Mouse (Mus musculus) forebrain, embryonic 12.5 days (tissue): ENCODE measurements around the gene Steap4. TPM values are rescaled to one million over a fixed set of nuclear protein-coding genes. Genes with fewer than 3 reads are reported as not detected.
"Not testable (repeated sequence)": the region's sequence is repeated elsewhere in the genome, so short reads cannot be mapped to it uniquely, and the experiment has no call there.

Source experiments
- ATAC-seq: fragments of 200-750 bp; cut with Nextera tagmentation; 2 replicates; pipeline ENCODE4 v1.8.0; 2017; ENCODE audit warnings: moderate TSS enrichment; ENCODE audit not compliant: low FRiP score
- H3K27ac ChIP-seq: fragments of 300-500 bp; sonication (generic); 2 replicates; pipeline ENCODE4 v1.5.1; 2016; ENCODE audit warnings: mild to moderate bottlenecking
- H3K27me3 ChIP-seq: fragments of 300-500 bp; sonication (generic); 2 replicates; pipeline ENCODE4 v1.6.1; 2016; ENCODE audit warnings: mild to moderate bottlenecking
- H3K36me3 ChIP-seq: fragments of 300-500 bp; sonication (generic); replicated peaks from 2 replicates; pipeline ENCODE4 v1.6.1; 2016; ENCODE audit warnings: mild to moderate bottlenecking
- H3K4me1 ChIP-seq: fragments of 300-500 bp; sonication (generic); 2 replicates; pipeline ENCODE4 v1.6.1; 2016
- H3K4me2 ChIP-seq: fragments of 300-500 bp; sonication (generic); 2 replicates; pipeline ENCODE4 v1.6.1; 2016; ENCODE audit warnings: mild to moderate bottlenecking, moderate library complexity
- H3K4me3 ChIP-seq: fragments of 300-500 bp; sonication (generic); replicated peaks from 2 replicates; pipeline ENCODE4 v1.5.1; 2016; ENCODE audit warnings: mild to moderate bottlenecking
- H3K9ac ChIP-seq: fragments of 300-500 bp; sonication (generic); 2 replicates; pipeline ENCODE4 v1.6.1; 2016; ENCODE audit warnings: mild to moderate bottlenecking
- H3K9me3 ChIP-seq: fragments of 300-500 bp; sonication (generic); 2 replicates; pipeline ENCODE4 v1.6.1; 2016
- WGBS: fragments of 180-500 bp; shearing (Covaris S2); methylation state at CpG from one replicate; pipeline ENCODE4 v1.1.7; 2016; 5-methylcytosine and 5-hydroxymethylcytosine counted together
- polyA plus RNA-seq: library from polyadenylated mRNA; unstranded; fragments of >200 nt; fragmentation: Nextera tagmentation; extraction: Ambion mirVana; gene quantifications from 2 replicates; pipeline ENCODE4 v1.2.1, GENCODE M21; 2016

Steap4 gene
- polyA plus RNA-seq, 1 experiment from 2014 or later, result 0.38 TPM

DNA sequence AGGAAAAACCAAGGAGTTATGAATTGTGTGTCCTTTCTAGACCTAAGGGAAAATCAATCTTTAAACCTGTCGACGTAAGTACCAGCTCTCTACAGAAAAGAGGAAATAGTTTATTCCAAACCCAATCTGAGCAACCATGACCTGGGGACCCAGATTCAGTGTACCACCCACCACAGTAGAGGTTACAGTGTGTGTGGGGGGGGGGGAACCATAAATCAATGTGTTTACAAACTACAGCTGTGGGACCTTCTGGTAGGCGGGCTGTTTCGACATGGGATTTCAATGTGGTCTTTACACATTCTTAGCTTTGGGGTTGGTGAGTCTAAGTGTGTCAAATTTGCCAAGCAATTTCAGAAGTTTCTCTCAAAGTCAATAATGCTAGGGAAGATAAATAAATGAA, 2.2 kb upstream of the Steap4 start:
- H3K4me2 ChIP-seq, result no peak overlapping the region
- 95% methylated on average over 4 of the region's 4 CpGs for WGBS

DNA sequence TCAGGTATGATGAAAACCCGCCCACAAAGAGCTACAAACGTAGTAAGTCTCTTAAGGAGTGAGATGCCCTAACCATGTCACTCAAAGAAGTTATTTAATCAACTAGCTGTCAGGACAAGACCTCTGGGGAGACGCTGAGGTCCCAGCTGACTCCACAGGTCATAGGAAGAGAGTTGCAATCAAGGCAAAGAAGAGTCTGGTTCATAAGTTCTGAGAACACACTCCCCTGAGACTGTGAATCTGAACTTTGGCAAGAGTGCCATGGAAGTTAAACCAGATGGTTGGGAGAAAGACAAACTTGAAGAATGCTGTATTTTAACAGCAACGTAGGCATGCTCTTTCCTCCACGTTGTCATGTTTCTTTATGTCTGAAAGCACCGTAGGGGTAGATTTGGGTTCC, 971 bp upstream of the Steap4 start:
- Histone ChIP-seq H3K36me3 (no peaks in the 10 kb centered on the region), H3K4me1 (peaks cover 7% of the 10 kb centered on the region; the same call in 1 of the 2 replicates), H3K9me3 (no peaks in the 10 kb centered on the region), H3K4me2 (no peak overlapping the region), H3K9ac (no peak overlapping the region), H3K27me3 (no peaks in the 10 kb centered on the region), H3K4me3 (no peak overlapping the region), H3K27ac (no peak overlapping the region)
- 88% methylated on average over 6 of the region's 6 CpGs for WGBS
- no peak for ATAC-seq

More for the DNA sequence above, 2.2 kb upstream of the Steap4 start:
- no peak for ATAC-seq
- Histone ChIP-seq H3K27ac (no peak overlapping the region), H3K4me3 (no peak overlapping the region), H3K4me1 (peaks cover 7% of the 10 kb centered on the region; the same call in 1 of the 2 replicates), H3K9me3 (no peaks in the 10 kb centered on the region), H3K36me3 (no peaks in the 10 kb centered on the region), H3K27me3 (no peaks in the 10 kb centered on the region), H3K9ac (no peak overlapping the region)

DNA sequence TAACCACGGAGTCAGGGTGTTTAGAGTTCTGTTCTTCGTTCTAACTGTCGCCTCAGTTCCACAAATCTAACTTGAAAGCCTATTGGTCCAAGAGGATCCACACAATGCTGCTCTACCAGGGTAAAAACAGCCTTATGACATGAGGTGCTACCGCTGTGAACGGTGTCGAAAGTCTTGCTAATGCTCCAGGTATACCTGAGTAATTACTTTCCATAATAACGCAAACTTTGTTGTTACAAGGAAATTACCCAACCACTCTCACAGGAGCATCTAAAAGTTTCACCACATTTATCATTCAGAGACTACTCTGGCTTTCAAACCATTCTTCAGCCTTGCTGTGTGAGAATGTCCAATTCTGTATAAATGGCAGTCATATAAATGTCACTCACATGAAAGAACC, 856 bp downstream of the Steap4 start:
- no peak overlapping the region for H3K4me3 ChIP-seq
- H3K9ac ChIP-seq, result no peak overlapping the region
- H3K9me3 ChIP-seq, result no peaks in the 10 kb centered on the region
- H3K27ac ChIP-seq, result no peak overlapping the region
- H3K4me2 ChIP-seq, result no peak overlapping the region
- ATAC-seq, result no peak
- no peaks in the 10 kb centered on the region for H3K27me3 ChIP-seq
- no peaks in the 10 kb centered on the region for H3K36me3 ChIP-seq
- 84% methylated on average over 7 of the region's 7 CpGs for WGBS
- peaks cover 7% of the 10 kb centered on the region; the same call in 1 of the 2 replicates for H3K4me1 ChIP-seq

DNA sequence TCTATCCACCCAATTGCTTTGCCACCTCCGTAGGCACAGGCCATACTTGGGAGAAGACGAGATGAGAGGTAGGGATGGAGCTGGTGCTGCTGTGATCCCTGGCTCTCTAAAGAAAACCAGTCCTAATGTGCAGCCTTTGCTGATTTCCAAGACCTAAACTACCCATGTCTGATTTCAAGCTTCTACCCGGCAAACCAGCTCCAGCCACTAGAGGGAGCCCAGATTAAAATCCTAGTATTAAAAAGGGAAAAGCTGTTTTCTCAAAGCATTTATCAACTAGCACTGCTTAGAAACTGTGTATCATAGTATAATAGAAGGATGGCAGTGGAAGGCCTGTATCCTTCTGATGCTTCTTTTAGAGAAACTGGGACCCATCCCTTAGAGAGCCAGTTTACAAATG, 5.0 kb downstream of the Steap4 start:
- H3K36me3 ChIP-seq, result no peaks in the 10 kb centered on the region
- H3K4me2 ChIP-seq, result no peak overlapping the region
- no peak overlapping the region for H3K9ac ChIP-seq
- no peak overlapping the region for H3K27ac ChIP-seq
- H3K27me3 ChIP-seq, result no peaks in the 10 kb centered on the region
- peaks cover 3% of the 10 kb centered on the region; the same call in 1 of the 2 replicates for H3K4me1 ChIP-seq
- no peaks in the 10 kb centered on the region for H3K9me3 ChIP-seq
- ATAC-seq, result no peak
- 20% methylated on average over 3 of the region's 3 CpGs for WGBS
- no peak overlapping the region for H3K4me3 ChIP-seq

DNA sequence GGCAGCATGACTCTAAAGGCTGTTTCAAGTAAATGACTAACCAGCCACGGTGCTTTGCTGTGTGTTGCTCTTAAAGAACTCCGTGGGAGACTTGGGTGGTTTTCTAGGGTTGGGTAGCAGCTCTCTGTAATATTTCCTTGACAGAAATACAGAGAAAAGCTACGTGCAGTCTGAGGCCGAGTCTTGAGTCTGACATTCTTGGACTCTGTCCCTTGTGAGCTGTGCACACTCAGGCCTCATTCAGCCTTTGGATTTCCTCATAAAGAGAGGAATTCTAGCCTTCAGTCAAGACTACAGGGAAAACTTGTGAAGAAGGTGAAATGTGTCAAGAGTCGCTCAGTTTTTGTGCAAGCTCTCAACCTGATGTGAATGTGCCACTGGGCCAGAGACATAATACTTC, 7.9 kb downstream of the Steap4 start:
- Histone ChIP-seq H3K36me3 (no peaks in the 10 kb centered on the region), H3K27ac (no peak overlapping the region), H3K9me3 (no peaks in the 10 kb centered on the region), H3K9ac (no peak overlapping the region), H3K4me3 (no peak overlapping the region), H3K4me2 (no peak overlapping the region), H3K27me3 (no peaks in the 10 kb centered on the region), H3K4me1 (no peaks in the 10 kb centered on the region)
- 79% methylated on average over 5 of the region's 5 CpGs for WGBS
- no peak for ATAC-seq

DNA sequence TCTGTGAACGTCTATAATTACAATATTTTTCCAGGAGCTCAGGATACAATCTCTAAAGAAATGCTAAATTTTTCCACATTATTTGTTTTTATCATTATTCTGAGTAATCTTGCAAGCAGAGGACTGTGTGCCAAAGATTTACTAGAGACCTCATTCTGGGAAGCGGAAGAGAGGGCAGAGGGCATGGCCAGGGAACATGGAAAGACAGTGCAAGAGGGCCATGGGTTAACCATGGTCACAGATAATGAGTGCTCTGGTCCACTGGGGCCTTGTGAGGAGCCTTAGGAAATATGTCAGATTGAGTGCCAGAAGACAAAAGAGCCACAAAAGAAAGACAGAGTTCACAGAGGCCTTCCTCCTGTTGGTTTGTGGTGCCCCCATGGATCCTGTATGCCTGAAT, 12.0 kb downstream of the Steap4 start:
- H3K4me1 ChIP-seq, result no peaks in the 10 kb centered on the region
- no peak overlapping the region for H3K4me3 ChIP-seq
- H3K36me3 ChIP-seq, result no peaks in the 10 kb centered on the region
- H3K27ac ChIP-seq, result no peak overlapping the region
- H3K4me2 ChIP-seq, result no peak overlapping the region
- H3K27me3 ChIP-seq, result no peaks in the 10 kb centered on the region
- WGBS, result 88% methylated on average over 2 of the region's 2 CpGs
- H3K9me3 ChIP-seq, result no peaks in the 10 kb centered on the region
- no peak overlapping the region for H3K9ac ChIP-seq
- no peak for ATAC-seq

DNA sequence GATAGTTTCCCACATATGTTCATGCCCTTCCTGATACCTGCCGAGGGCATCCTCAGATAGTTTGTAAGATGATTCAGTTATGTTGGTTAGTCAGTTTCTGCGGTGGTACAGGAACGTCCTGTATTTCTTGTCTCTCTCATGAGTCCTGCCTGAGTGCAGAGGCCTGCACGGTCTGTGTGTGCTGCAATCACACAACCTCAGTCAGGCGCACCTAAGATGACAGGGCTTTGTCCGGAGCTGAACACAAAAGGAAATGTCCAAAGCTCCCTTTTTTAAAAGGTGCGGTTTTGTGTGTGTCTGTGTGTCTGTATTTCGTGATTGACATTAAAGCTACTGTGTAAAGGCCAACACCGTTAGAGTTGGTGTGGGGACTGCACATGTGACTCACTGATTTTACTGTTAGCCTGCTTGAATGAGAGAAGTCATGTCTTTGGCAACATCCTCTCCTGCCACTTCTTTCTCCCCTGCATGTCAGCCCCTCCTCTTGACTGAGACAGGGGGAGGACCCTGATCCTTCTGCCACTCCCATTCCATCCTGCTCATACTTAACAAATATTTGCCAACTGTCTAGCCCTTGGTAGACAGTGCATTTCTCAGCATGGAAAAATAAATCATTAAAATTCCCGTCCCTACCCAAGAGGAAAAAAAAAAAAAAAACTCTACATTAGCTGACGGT, 14.4 kb downstream of the Steap4 start:
- ATAC-seq, result no peak

DNA sequence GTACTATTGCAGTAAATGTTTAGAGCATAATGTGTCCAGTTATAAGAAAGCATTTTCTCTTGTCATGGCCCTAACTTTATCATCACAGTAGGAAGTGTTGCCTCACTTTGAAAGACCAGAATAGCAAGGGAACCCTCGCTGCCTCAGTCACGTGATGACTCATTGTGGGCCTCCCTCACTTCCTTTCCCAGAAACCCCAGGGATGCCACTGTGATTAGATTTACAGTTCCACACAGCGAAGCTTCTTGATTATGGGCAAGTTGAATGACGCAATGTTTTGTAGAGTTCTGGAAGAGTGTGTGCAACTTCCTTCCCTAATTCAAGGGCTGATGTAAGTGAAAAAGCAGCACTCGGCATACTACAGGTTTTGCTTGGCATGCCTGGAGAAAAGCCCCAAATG, 20.3 kb downstream of the Steap4 start:
- Histone ChIP-seq H3K27ac (no peak overlapping the region), H3K9ac (no peak overlapping the region), H3K9me3 (no peaks in the 10 kb centered on the region), H3K4me1 (no peaks in the 10 kb centered on the region), H3K36me3 (no peaks in the 10 kb centered on the region), H3K4me2 (no peak overlapping the region), H3K27me3 (no peaks in the 10 kb centered on the region), H3K4me3 (no peak overlapping the region)
- ATAC-seq, result no peak
- WGBS, result 91% methylated on average over 5 of the region's 5 CpGs

More for the DNA sequence above, 14.4 kb downstream of the Steap4 start:
- H3K9me3 ChIP-seq, result no peaks in the 10 kb centered on the region
- H3K4me2 ChIP-seq, result no peak overlapping the region
- no peak overlapping the region for H3K4me3 ChIP-seq
- no peak overlapping the region for H3K27ac ChIP-seq
- no peaks in the 10 kb centered on the region for H3K36me3 ChIP-seq
- 89% methylated on average over 11 of the region's 11 CpGs for WGBS
- no peaks in the 10 kb centered on the region for H3K4me1 ChIP-seq
- H3K27me3 ChIP-seq, result no peaks in the 10 kb centered on the region
- no peak overlapping the region for H3K9ac ChIP-seq

DNA sequence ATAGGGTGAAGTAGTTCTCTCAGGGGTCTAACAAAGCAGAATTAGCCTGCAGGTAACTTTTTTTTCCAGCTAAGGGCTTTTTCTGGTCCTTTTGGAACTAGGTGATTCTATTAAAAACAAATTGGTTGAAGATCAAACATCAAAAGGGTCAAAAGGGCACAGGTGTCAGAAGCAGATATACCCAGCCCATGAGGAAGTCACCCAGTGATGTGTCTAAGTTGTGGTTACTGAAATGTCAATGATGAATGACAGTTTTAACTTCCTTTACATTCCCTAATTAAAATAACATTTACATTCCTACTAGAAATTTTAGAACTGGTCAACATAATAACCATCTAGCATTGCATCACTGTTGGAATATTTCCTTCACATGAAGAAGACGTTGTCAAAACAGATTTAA, 27.7 kb downstream of the Steap4 start:
- Histone ChIP-seq H3K27me3 (no peaks in the 10 kb centered on the region), H3K4me1 (no peaks in the 10 kb centered on the region), H3K36me3 (no peaks in the 10 kb centered on the region), H3K9me3 (no peaks in the 10 kb centered on the region), H3K27ac (no peak overlapping the region), H3K4me3 (no peak overlapping the region), H3K4me2 (no peak overlapping the region), H3K9ac (no peak overlapping the region)
- ATAC-seq, result no peak
- 79% methylated on average over 1 of the region's 1 CpGs for WGBS

DNA sequence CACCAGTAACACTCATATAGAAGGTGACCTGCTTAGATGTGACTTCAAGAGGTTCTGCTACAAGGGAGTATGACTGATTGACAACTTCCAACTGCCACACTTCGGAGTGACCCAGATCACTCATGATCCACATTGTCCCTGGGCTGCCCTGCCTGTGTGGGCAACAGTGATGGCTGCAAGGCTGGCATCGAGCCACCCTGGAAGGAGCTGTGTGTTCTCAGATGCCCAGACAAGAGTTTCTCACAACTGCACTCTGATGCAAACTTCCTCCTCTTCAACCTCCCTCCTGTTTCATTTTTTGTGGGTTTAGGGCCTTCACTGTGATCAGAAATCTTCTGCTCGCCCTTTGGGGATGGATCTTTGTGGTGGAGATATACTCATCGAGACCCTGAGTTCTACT, 28.2 kb downstream of the Steap4 start:
- H3K9ac ChIP-seq, result no peak overlapping the region
- no peaks in the 10 kb centered on the region for H3K9me3 ChIP-seq
- ATAC-seq, result no peak
- 78% methylated on average over 4 of the region's 4 CpGs for WGBS
- no peaks in the 10 kb centered on the region for H3K36me3 ChIP-seq
- no peaks in the 10 kb centered on the region for H3K4me1 ChIP-seq
- no peaks in the 10 kb centered on the region for H3K27me3 ChIP-seq
- H3K4me2 ChIP-seq, result no peak overlapping the region
- no peak overlapping the region for H3K27ac ChIP-seq
- no peak overlapping the region for H3K4me3 ChIP-seq

DNA sequence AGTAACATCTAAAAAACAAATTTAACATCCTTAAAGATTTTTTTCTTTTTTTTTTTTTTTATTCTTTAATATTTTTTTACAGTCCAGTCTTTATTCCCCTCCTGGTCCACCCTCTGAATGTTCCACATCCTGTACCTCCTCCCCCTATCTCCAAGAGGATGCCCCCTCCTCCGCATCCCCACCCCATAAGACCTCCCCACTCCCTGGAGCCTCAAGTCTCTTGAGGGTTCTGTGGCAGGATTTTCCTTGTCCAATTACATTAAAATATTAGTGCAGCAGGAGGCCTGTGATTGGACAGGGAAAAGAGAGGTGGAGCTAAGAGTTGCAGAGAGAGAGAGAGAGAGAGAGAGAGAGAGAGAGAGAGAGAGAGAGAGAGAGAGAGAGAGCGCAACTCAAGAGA, 31.4 kb downstream of the Steap4 start:
- not testable (repeated sequence) for H3K9ac ChIP-seq, H3K4me3 ChIP-seq, H3K4me1 ChIP-seq, H3K9me3 ChIP-seq, H3K27me3 ChIP-seq, H3K27ac ChIP-seq, H3K4me2 ChIP-seq, ATAC-seq, H3K36me3 ChIP-seq
- 85% methylated on average over 2 of the region's 2 CpGs for WGBS

DNA sequence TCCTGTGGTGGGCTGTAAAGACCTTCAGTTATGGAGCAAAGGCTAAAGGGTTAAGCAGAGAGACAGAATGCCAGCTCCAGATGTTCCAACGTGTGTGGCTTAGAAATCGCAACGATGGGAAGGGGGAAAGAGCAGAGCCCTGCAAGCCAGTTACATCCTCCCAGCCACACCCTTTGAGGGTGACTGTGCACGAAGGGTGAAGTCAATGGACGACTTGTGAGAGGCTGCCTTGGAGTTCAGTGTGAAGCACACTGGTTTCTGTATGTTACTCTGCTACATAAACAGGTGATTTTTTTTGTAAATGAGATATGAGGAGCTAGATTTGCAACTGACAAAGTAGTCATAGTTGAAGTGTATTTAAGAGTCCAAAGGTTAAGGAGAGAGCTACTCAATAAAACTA, 33.5 kb downstream of the Steap4 start:
- Histone ChIP-seq H3K4me1 (no peaks in the 10 kb centered on the region), H3K4me2 (no peak overlapping the region)

DNA sequence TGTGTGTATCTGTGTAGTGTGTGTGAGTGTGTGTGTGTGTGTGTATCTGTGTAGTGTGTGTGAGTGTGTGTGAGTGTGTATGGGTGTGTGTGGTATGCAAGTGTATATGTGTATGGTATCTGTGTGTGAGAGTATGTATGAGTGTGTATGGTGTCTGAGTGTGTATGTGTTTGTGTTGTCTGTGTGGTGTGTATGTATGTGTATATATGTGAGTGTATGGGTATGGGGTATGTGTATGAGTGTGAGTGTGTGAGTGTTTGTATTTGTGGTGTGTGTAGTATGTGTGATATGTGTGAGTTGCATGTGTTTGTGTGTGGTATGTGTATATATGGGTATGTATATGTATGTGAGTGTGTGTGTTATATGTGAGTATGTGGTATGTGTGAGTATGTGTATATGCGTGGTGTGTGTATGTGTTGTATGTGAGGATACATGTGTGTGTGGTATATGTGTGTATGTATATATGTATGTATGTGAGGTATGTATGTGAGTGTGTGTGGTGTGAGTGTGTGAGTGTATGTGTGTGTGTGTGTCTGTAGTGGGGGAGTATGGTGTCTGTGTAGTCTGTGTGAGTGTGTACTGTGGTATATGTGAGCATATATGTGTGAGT, 35.1 kb downstream of the Steap4 start:
- ATAC-seq, result no peak
- WGBS, result 97% methylated on average over 1 of the region's 1 CpGs

More for the DNA sequence above, 33.5 kb downstream of the Steap4 start:
- H3K27ac ChIP-seq, result no peak overlapping the region
- no peak for ATAC-seq
- no peak overlapping the region for H3K4me3 ChIP-seq
- H3K9ac ChIP-seq, result no peak overlapping the region
- no peaks in the 10 kb centered on the region for H3K27me3 ChIP-seq
- H3K36me3 ChIP-seq, result no peaks in the 10 kb centered on the region
- no peaks in the 10 kb centered on the region for H3K9me3 ChIP-seq
- 66% methylated on average over 5 of the region's 5 CpGs for WGBS

More for the DNA sequence above, 35.1 kb downstream of the Steap4 start:
- Histone ChIP-seq H3K27ac (no peak overlapping the region), H3K4me3 (no peak overlapping the region), H3K27me3 (no peaks in the 10 kb centered on the region), H3K4me1 (no peaks in the 10 kb centered on the region), H3K9ac (no peak overlapping the region), H3K9me3 (no peaks in the 10 kb centered on the region), H3K4me2 (no peak overlapping the region), H3K36me3 (no peaks in the 10 kb centered on the region)
